Mouse (Mus musculus): Measurements from ENCODE around the gene Ldlrad3.

The Ldlrad3 gene

GRCm38 (mm10) chr2:102113801-102114200 lies 72.4 kb downstream of the Ldlrad3 start:
- no peak for DNase-seq

DNA sequence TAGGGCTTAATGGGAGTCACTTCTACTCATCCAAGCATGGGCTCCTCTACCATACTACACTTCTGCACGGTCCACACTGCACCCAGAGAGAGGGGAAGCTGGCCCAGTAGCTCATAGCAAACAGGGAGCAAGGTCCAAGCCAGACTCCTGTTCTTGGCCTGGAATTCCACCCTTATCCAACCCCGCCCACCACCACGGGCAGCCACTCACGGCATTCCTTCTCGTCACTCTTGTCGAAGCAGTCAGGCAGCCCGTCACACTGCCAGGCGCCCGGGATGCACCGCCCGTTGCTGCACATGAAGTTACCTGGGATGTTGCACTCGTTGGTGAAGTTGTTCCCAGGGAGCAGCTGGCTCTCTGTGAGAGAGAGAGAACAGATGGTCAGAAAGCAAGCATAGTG lies 72.9 kb downstream of the Ldlrad3 start:
- peak; percentile 55 to 80 for DNase-seq

GRCm38 (mm10) chr2:102111906-102112499 lies 74.2 kb downstream of the Ldlrad3 start:
- DNase-seq = no peak

GRCm38 (mm10) chr2:102110306-102110705 lies 75.9 kb downstream of the Ldlrad3 start:
- DNase-seq = no peak

DNA sequence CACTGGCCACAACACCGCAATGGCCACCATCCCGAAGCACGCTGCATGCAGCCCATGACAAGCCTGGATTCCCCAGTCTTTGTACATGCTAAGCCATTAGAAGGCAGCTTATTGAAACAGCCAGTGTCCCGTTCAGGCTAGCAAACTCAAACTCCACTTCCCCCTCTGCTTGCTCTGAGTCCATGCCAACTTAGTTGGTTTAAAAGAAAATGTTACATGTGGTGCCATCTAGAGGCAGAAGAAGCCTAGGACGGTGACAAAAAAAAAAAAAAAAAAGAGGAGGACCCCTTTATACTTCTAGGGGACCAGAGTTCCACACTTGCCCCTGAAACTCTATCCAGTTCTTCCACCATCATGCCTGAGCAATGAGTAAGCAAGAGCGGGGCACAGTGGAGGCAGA lies 78.9 kb downstream of the Ldlrad3 start:
- DNase-seq = peak in 1 of 2 experiments; percentile 44

GRCm38 (mm10) chr2:102106728-102107127 lies 79.5 kb downstream of the Ldlrad3 start:
- no peak for DNase-seq

DNA sequence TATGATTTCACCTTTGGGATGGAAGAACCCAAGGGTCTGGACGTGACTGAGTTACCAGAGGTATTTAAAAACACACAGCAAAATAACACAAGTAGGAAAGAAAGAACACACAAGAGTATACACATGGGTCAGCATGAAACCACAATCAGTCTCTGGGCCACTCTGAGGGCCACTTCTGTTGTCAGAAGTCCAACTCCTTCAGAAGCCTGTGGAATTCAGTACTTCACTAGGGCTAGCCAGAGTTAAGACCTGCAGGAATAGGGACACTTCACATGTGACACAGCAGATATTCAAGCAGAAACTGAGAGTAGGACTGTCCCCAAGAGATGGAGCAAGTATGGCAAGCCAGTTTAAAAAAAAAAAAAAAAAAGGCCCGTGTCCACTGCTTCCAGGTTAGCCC lies 80.7 kb downstream of the Ldlrad3 start:
- DNase-seq = no peak

- no peak for DNase-seq
These were observed 82.2 kb downstream of the Ldlrad3 start for GRCm38 (mm10) chr2:102103955-102104354.

DNA sequence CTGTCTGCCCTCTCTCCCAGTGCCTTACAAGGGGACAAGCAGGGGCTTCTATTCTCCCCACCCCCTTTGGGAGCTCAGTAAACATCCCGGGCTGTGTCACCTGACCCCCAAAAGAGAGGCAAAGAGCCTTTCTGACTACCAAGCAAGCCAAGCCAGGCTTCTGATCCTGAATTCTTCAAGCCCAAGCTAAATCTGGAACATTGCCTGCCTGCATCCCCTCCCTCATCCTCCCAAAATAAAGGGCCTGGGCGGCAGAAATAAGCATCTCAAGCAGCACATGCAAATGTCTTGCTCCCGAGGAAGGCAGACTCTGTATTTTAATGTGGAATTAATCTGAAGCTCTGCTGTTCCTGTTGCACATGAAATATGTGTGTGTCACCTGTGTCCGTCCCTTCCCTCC lies 85.7 kb downstream of the Ldlrad3 start:
- no peak for DNase-seq

DNA sequence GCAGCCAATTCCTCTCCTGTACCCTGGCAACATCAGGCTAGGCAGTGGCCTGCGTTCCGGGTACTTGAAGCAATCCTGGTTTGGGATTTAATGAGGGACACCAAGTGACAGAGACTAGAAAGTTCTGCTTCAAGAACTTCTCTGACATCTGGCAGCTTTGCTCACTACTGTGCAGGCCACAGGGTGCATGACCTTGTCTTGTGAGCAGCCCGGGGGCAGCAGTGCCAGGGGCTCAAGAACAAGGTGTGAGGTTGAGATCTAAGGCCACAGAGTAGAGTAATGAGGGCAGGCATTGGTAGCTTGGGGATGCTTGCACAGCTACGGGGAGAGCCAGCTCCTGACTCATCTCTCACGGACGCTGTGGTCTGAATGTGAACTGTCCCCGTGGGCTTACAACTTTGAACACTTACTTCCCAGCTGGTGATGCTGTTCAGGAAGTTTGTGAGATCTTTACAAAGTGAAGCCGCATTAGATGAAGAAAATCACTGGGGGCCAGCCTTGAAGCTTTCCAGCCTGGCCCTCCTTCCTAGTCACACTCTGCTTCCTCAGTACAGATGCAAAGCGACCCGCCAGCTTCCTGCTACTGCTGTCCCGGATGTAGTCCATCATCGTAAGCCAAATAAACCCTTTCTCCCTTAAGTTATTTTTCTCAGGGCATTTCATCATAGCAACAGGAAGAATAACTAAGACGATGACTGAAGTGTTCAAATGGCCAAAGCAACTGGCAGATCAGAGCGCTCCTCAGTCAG lies 86.3 kb downstream of the Ldlrad3 start:
- peak in 1 of 2 experiments; percentile 38 for DNase-seq

DNA sequence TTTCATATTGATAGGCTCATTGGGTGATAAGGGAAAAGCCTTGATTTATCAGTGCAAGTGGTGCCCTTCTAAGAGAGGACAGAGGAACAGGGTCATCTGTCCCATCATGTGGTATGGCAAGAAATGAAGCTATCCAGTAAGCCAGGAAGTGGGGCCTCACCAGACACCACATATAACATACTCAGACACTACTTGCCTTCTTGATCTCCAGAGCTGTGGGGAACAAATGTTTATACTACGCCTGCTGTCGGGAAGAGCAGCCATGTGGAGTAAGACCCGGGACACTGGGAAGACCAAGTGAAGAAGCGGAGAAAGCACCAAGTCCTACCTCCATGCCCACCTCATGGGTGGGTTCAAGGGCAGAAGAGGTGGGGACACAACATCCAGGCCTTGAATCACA lies 86.9 kb downstream of the Ldlrad3 start:
- DNase-seq = no peak

DNA sequence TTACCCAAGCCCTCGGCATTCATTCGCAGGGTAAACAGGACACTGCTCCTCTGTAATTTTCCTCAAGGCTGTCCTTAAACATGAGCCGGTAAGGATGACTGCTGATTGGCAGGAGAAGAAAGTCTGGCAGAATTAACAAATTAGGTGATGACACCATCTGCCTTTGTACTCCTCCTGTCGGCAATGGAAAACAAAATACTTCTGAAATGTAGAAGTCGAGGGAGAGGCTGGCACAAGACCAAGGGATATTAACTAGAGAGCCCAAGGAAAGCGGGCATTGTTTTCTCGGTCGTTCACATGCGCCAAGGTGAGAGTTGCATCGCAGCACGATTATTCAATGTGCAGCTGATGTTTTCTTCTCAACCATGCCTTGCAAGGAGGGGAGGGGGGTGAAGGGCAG lies 91.4 kb downstream of the Ldlrad3 start:
- DNase-seq = no peak

DNA sequence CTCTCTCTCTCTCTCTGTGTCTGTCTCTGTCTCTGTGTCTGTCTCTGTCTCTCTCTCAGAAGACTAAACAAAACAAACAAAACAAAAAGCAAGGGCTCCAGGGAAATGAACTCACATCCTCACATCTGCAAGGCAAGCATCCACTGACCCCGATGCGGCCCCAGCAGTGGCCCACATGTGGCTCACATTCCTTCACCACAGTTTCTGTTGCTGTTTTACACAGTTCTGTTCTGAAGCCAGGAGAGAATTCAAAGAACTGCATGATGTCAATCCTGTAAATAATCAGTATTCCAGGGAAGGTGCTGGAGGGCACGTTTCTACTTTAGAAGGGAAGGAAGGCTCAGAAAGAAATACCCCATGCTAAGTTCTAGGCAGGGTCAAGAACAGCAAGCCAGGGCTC lies 91.9 kb downstream of the Ldlrad3 start:
- DNase-seq = no peak

GRCm38 (mm10) chr2:102092579-102092978 lies 93.6 kb downstream of the Ldlrad3 start:
- DNase-seq = no peak

DNA sequence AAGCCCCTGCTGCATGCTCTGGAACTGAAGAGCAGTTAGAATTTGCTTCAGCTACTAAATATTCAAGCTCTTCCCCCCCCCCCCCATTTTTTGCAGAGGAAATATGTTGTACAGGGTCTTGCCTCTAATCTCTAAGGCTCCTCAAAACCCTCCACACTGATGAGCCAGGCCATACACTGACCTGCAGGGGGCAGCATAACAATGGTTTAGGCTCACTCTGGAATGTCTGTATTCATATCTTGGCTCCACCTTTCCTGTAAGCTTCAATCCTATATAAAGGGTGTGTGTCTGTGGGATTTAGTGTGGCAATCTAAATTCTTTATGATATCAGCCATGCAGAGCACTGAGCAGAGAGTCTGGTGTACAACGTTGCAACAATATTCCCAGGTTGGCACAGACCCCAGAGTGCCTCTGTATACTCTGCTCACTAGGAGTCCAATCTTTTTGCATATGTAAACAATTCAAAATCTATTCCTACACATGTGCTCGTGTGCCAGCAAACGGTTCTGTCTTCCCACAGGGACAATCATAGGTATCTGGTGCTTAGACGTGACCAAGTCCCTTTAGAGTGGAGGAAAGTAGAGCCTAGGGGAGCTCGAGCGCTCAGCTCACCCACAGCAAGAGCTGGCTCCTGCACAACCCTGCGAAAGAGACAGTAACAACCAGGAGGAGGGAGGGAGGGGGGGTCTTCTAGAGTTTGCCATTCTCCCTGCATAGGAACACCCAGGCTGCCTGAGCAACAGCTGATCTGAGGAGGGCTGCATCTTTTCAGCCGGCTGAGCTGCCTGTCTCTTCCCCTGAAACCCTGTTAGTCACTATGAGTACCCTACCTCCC lies 94.5 kb downstream of the Ldlrad3 start:
- peak; percentile 81 to 84 for DNase-seq

DNA sequence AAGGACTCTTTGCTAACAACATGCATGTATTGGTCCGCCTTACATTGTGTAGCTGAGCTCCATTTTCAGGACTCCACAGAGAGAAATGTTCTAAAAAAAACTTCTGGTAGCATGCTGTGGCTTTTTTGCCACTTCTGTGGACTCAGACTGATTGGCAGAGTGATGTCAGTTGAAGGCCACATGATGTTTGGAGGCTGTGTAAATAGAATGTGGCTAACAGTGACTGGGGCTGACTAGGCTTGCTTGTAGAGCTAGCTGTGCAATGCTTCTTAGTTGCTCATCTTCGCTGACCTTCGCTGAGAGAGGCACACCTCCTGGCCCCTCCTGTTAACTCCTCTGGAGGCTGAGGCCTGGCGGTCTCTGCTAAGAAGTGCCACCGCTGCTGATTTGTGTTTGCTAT lies 98.4 kb downstream of the Ldlrad3 start:
- DNase-seq = no peak

DNA sequence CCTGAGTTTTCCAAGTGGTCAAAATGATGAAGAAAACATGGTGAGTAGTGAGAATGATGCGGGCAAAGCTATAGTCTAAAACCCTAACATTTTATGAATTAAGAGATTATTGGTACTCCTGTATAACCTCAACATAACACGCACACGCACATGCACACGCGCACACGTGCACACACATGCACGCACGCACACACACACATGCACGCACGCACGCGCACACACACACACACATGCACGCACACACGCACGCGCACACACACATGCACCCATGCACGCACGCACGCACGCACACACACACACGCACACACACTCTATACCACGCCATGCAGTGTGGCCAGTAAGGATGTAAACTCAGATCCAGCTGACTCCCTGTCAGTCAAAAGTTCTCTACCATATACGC lies 99.6 kb downstream of the Ldlrad3 start:
- DNase-seq = no peak

GRCm38 (mm10) chr2:102082782-102083181 lies 103.4 kb downstream of the Ldlrad3 start:
- DNase-seq = no peak

DNA sequence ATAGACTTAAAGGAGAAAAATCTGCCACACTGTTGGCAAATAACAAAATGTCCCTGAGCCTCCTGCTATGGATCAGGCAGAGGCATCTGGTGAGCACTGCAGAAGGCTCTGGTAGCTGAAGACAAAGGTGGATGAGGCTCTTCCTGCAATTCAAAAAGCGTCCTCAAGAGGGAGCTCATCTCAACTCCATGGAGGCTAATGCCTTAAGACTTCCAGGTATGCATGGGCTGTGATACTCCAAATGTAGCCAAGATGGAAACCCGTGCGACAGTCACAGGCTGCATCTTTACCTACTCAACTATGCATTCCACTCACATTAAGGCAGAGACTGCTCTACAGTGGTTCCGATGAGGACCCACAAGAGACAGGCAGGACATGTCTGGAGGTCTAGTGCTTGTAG lies 108.6 kb downstream of the Ldlrad3 start:
- peak; percentile 68 to 76 for DNase-seq

DNA sequence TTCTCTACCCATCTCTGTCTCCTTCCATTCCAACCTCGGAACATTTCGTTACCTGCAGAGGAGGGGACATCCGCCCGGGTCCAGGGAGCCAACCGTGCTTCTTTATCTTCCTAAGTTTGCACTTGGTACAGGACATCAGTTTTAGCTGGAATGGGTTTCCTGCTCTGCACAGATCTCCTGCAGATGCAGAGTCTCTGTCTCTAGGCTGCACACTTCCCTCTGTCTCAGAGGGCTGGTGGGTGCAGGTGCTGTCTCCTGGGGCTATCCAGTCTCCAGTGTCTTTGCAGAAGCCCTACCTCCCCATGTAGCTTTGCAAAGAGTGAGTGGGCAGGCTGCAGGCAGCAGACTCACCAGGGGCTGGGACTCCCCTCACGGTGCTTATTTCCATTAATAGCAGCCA lies 109.9 kb downstream of the Ldlrad3 start:
- no peak for DNase-seq

DNA sequence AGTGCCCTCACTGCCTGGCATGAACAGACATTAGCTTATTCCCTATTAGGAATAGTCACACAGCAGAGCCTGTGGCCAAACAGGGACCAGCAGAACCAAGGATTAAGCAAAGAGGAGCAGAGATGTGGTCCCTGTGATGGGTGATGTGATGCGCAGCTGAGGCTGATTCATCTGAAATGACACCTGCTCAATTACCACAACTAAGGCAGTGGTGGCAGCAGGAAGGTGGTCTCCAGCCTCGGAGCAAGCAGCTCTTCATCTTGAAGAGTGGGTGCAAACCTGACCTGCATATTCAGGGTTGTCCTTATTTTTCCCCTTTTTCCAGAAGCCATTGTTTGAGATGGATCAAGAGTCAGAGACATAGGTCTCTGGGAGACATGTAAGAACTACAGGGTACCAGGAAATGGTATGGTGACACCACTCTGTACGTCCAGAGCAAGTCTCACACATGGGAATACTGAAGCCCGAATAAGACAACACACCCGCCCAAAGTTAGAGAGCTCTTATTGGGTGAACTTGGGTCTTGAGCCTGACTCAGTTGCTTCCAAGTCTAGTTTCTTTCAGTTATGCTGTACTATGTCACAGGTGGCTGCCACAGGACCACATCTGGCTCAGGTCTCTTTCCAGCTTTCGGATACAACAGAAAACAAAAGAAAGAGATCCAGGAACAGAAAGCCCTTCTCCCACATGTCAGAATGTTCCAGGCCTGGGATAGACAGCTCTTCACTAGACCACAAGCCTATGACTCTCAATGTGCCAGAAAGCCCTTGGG lies 112.7 kb downstream of the Ldlrad3 start:
- DNase-seq = no peak

- DNase-seq = no peak
These were observed 113.3 kb downstream of the Ldlrad3 start for GRCm38 (mm10) chr2:102072859-102073258.
